Mouse (Mus musculus): ENCODE measurements around the gene Acsbg2. TPM values are rescaled to one million over a fixed set of nuclear protein-coding genes. Genes with fewer than 3 reads are reported as not detected.

Acsbg2 gene
- polyA plus RNA-seq, 1 experiment from 2014 or later, result not detected

DNA sequence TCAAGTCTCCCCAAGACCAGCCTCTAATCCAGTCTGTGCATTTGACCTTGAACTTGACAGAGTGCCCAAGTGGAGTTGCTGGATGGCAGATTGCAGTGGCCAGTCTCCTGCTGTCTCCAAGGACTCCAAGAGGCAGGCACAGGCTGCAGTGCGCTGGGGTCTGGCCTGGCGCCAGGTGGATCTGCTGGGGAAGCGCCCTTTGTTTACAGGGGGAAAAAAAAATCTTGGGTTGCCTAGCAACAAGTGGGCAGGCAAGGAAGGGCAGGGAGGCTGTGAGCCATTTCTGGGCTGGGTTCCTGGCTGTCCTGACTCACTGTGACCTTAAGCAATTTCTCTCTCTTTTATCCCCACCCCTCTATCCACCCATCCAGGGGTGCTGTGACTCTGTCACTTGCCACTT lies 64.0 kb downstream of the Acsbg2 start:
- Histone ChIP-seq H3K9me3 (no peaks in the 10 kb centered on the region), H3K4me3 (peak overlapping the region; percentile 5; the same call in 1 of the 2 replicates), H3K36me3 (replicated peaks) (no peaks in the 10 kb centered on the region), H3K27ac (peak overlapping the region; percentile 88), H3K27me3 (ENCODE audit: poor library complexity, severe bottlenecking) (peaks cover 27% of the 10 kb centered on the region), H3K4me1 (peaks cover 65% of the 10 kb centered on the region)
- WGBS, result 15% methylated on average over 3 of the region's 3 CpGs
- peak; percentile 76 for DNase-seq (ENCODE audit: extremely low spot score, low spot score)

DNA sequence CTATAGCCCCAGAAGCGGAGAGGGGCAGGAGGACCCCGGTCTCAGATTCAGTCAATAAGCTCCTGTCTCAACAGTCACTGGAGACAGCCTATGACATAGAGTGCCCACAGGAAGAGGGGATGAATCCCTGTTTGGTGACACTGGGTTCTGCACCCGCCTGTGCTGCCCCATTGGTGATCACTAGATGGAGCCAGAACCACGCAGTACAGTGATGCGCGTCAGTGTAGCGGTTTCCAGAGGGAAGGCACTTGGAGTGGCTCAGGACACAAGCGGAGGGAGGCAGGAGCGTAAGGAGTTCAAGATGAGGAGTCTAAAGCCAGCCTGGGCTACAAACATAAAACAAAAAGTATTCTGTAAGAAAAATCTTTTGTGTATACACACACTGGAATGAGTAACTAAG lies 65.7 kb downstream of the Acsbg2 start:
- peak; percentile 77 for DNase-seq (ENCODE audit: extremely low spot score, low spot score)
- peaks cover 24% of the 10 kb centered on the region for H3K27me3 ChIP-seq (ENCODE audit: poor library complexity, severe bottlenecking)
- no peaks in the 10 kb centered on the region for H3K9me3 ChIP-seq
- H3K4me3 ChIP-seq, result no peak overlapping the region
- H3K27ac ChIP-seq, result no peak overlapping the region
- peaks cover 1% of the 10 kb centered on the region for H3K36me3 ChIP-seq (replicated peaks)
- H3K4me1 ChIP-seq, result peaks cover 49% of the 10 kb centered on the region
- WGBS, result 10% methylated on average over 9 of the region's 9 CpGs

- 75% methylated on average over 1 of the region's 1 CpGs for WGBS
- Histone ChIP-seq H3K27ac (no peak overlapping the region), H3K9me3 (no peaks in the 10 kb centered on the region), H3K4me3 (no peak overlapping the region), H3K36me3 (replicated peaks) (peaks cover 19% of the 10 kb centered on the region), H3K27me3 (ENCODE audit: poor library complexity, severe bottlenecking) (peaks cover 24% of the 10 kb centered on the region), H3K4me1 (peaks cover 22% of the 10 kb centered on the region)
- no peak for DNase-seq (ENCODE audit: extremely low spot score, low spot score)
These were observed 68.5 kb downstream of the Acsbg2 start for GRCm38 (mm10) chr17:56805784-56806183.

DNA sequence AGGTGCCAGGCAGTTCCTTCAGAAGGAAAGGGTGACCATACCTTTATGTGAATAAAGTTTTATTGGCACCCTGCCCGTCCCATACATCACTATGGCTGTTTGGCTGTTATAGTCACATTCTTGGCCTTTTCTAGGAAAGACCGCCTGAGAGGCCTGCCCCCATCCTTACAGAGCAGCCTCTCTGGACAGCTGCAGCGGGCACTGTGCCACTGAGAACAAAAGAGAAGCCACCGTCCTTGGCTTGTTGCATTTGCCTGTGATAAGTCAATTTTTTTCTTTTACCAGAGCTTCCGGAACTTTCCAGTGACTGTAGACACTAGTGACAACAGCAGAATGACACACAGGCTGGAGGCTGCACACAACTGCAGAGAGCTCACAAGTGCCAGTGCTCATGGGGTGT lies 69.3 kb downstream of the Acsbg2 start:
- H3K27me3 ChIP-seq (ENCODE audit: poor library complexity, severe bottlenecking), result peaks cover 22% of the 10 kb centered on the region
- DNase-seq (ENCODE audit: extremely low spot score, low spot score), result no peak
- no peak overlapping the region for H3K4me3 ChIP-seq
- H3K27ac ChIP-seq, result no peak overlapping the region
- H3K9me3 ChIP-seq, result no peaks in the 10 kb centered on the region
- peaks cover 26% of the 10 kb centered on the region for H3K36me3 ChIP-seq (replicated peaks)
- WGBS, result 87% methylated on average over 5 of the region's 5 CpGs
- H3K4me1 ChIP-seq, result peaks cover 14% of the 10 kb centered on the region

DNA sequence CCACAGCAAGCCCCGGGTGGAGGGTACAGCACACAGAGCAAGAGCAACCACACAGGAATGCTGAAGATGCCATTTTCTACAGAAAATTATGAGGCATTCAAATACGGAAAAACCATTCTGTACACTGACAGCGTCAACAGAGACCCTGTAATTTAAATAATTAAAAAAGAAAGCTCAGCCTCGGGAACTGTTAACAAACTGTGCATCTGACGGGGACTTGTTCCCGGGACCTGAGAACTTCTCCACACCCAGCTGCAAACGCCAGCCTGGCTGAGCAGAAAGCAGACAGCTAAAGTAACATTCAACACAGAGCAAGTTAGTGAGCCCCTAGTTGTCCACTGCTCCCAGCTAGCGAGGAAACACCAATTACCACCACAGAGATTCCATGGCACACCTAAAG lies 72.2 kb downstream of the Acsbg2 start:
- Histone ChIP-seq H3K36me3 (replicated peaks) (peaks cover 30% of the 10 kb centered on the region), H3K4me3 (no peak overlapping the region), H3K4me1 (peaks cover 8% of the 10 kb centered on the region), H3K9me3 (no peaks in the 10 kb centered on the region), H3K27me3 (ENCODE audit: poor library complexity, severe bottlenecking) (peaks cover 3% of the 10 kb centered on the region; the same call in 1 of the 2 replicates), H3K27ac (no peak overlapping the region)
- DNase-seq (ENCODE audit: extremely low spot score, low spot score), result no peak
- 82% methylated on average over 8 of the region's 8 CpGs for WGBS

GRCm38 (mm10) chr17:56799276-56799675 lies 75.0 kb downstream of the Acsbg2 start:
- no peaks in the 10 kb centered on the region for H3K9me3 ChIP-seq
- 0 out of 2 replicates have a peak overlapping the region, but pooled peaks have one; percentile 1 for H3K27ac ChIP-seq
- peaks cover 30% of the 10 kb centered on the region for H3K36me3 ChIP-seq (replicated peaks)
- H3K4me3 ChIP-seq, result no peak overlapping the region
- H3K4me1 ChIP-seq, result peaks cover 8% of the 10 kb centered on the region
- H3K27me3 ChIP-seq (ENCODE audit: poor library complexity, severe bottlenecking), result no peaks in the 10 kb centered on the region
- DNase-seq (ENCODE audit: extremely low spot score, low spot score), result no peak
- WGBS, result 72% methylated on average over 3 of the region's 3 CpGs

- WGBS, result 70% methylated on average over 6 of the region's 6 CpGs
- Histone ChIP-seq H3K36me3 (replicated peaks) (peaks cover 6% of the 10 kb centered on the region; the same call in 1 of the 2 replicates), H3K9me3 (no peaks in the 10 kb centered on the region), H3K4me3 (no peak overlapping the region), H3K4me1 (peaks cover 1% of the 10 kb centered on the region; the same call in 1 of the 2 replicates), H3K27me3 (ENCODE audit: poor library complexity, severe bottlenecking) (no peaks in the 10 kb centered on the region), H3K27ac (no peak overlapping the region)
- DNase-seq (ENCODE audit: extremely low spot score, low spot score), result no peak
These were observed 80.5 kb downstream of the Acsbg2 start for GRCm38 (mm10) chr17:56793614-56794319.

Other genes starting within 250 kb of the Acsbg2 start
- 61.8 and 62.3 TPM in 2 replicates for gene Lonp1, start 247.6 kb downstream of the Acsbg2 start, polyA plus RNA-seq (2016; fragmentation: Nextera tagmentation; extraction: Ambion mirVana)
- gene Catsperd, start 246.3 kb downstream of the Acsbg2 start, polyA plus RNA-seq (2016; fragmentation: Nextera tagmentation; extraction: Ambion mirVana), result 0.53 and 0.81 TPM in 2 replicates
- gene Ranbp3, start 201.2 kb downstream of the Acsbg2 start, polyA plus RNA-seq (2016; fragmentation: Nextera tagmentation; extraction: Ambion mirVana), result 144 and 147 TPM in 2 replicates
- gene Ndufa11, start 156.7 kb downstream of the Acsbg2 start, polyA plus RNA-seq (2016; fragmentation: Nextera tagmentation; extraction: Ambion mirVana), result 366 and 374 TPM in 2 replicates
- 11.1 and 12.2 TPM in 2 replicates for gene Vmac, start 156.4 kb downstream of the Acsbg2 start, polyA plus RNA-seq (2016; fragmentation: Nextera tagmentation; extraction: Ambion mirVana)
- gene Nrtn, start 116.9 kb downstream of the Acsbg2 start, polyA plus RNA-seq (2016; fragmentation: Nextera tagmentation; extraction: Ambion mirVana), result 3.2 and 3.5 TPM in 2 replicates
- 46.0 and 46.2 TPM in 2 replicates for gene Dus3l, start 109.7 kb downstream of the Acsbg2 start, polyA plus RNA-seq (2016; fragmentation: Nextera tagmentation; extraction: Ambion mirVana)
- 1.8 and 1.9 TPM in 2 replicates for gene Prr22, start 104.2 kb downstream of the Acsbg2 start, polyA plus RNA-seq (2016; fragmentation: Nextera tagmentation; extraction: Ambion mirVana)
- 7.8 and 9.6 TPM in 2 replicates for gene Rfx2, start 43.4 kb downstream of the Acsbg2 start, polyA plus RNA-seq (2016; fragmentation: Nextera tagmentation; extraction: Ambion mirVana)
- gene 1700061G19Rik, start 1.0 kb upstream of the Acsbg2 start, polyA plus RNA-seq (2016; fragmentation: Nextera tagmentation; extraction: Ambion mirVana), result 0.26 and 0.46 TPM in 2 replicates
- 72.7 and 74.6 TPM in 2 replicates for gene Mllt1, start 61.0 kb upstream of the Acsbg2 start, polyA plus RNA-seq (2016; fragmentation: Nextera tagmentation; extraction: Ambion mirVana)
- not detected in 2 replicates for gene Acer1, start 107.7 kb upstream of the Acsbg2 start, polyA plus RNA-seq (2016; fragmentation: Nextera tagmentation; extraction: Ambion mirVana)
- gene Clpp, start 115.9 kb upstream of the Acsbg2 start, polyA plus RNA-seq (2016; fragmentation: Nextera tagmentation; extraction: Ambion mirVana), result 186 and 188 TPM in 2 replicates
- 37.0 and 38.6 TPM in 2 replicates for gene Alkbh7, start 122.9 kb upstream of the Acsbg2 start, polyA plus RNA-seq (2016; fragmentation: Nextera tagmentation; extraction: Ambion mirVana)
- 0.35 and 0.50 TPM in 2 replicates for gene Pspn, start 125.6 kb upstream of the Acsbg2 start, polyA plus RNA-seq (2016; fragmentation: Nextera tagmentation; extraction: Ambion mirVana)
- gene Gtf2f1, start 136.8 kb upstream of the Acsbg2 start, polyA plus RNA-seq (2016; fragmentation: Nextera tagmentation; extraction: Ambion mirVana), result 82.3 and 83.9 TPM in 2 replicates
- 0.34 and 0.43 TPM in 2 replicates for gene Gm17949, start 137.0 kb upstream of the Acsbg2 start, polyA plus RNA-seq (2016; fragmentation: Nextera tagmentation; extraction: Ambion mirVana)
- 47.7 and 50.2 TPM in 2 replicates for gene Khsrp, start 157.1 kb upstream of the Acsbg2 start, polyA plus RNA-seq (2016; fragmentation: Nextera tagmentation; extraction: Ambion mirVana)
- gene Slc25a41, start 167.2 kb upstream of the Acsbg2 start, polyA plus RNA-seq (2016; fragmentation: Nextera tagmentation; extraction: Ambion mirVana), result not detected in 2 replicates
- gene Crb3, start 184.7 kb upstream of the Acsbg2 start, polyA plus RNA-seq (2016; fragmentation: Nextera tagmentation; extraction: Ambion mirVana), result 3.6 and 4.0 TPM in 2 replicates
- 10.0 and 10.6 TPM in 2 replicates for gene Slc25a23, start 185.4 kb upstream of the Acsbg2 start, polyA plus RNA-seq (2016; fragmentation: Nextera tagmentation; extraction: Ambion mirVana)
- gene Dennd1c, start 204.1 kb upstream of the Acsbg2 start, polyA plus RNA-seq (2016; fragmentation: Nextera tagmentation; extraction: Ambion mirVana), result 2.7 and 4.1 TPM in 2 replicates
- gene Tubb4a, start 213.3 kb upstream of the Acsbg2 start, polyA plus RNA-seq (2016; fragmentation: Nextera tagmentation; extraction: Ambion mirVana), result 36.2 and 40.1 TPM in 2 replicates
- 10.6 and 11.3 TPM in 2 replicates for gene Tnfsf9, start 230.9 kb upstream of the Acsbg2 start, polyA plus RNA-seq (2016; fragmentation: Nextera tagmentation; extraction: Ambion mirVana)